Comparison of ENCODE assay signal across 11 mouse cellular contexts in the genomic region with DNA sequence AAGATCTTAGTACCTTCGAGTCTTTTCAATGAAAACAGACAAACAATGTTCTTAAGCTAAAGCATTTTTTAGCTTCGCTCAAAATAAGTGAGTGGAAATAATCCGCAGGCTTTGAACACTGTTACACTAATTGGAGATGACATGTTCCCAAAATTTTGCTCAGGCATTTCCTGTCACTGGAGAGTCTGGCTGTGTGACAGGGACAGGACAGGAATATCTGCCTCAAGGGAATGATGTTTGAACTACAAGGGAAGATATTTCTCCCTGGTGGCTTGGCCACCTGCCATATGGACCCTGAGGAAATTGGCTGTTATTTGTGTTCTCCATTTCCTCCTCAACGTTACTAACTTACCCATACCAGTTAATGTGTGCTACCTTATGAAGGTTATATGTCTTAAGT.
DNase-seq lines count a peak whose midpoint lies in the region; ATAC-seq lines count a peak whose summit lies in the region.
"Had no signal": no experiment of that assay in that cellular context is flagged by ENCODE, and none has a peak within 500 bp of the region (broad histone marks: within the 10 kb centered on the region; RNA-seq: fewer than 3 reads in every experiment).

No protein-coding gene starts in this region.

- no peaks in the 10 kb centered on the region for H3K4me1 ChIP-seq in kidney, embryonic 16.5 days (ENCODE audit: insufficient read depth, low read length)
- H3K4me1 ChIP-seq in forebrain, embryonic 12.5 days: no peaks in the 10 kb centered on the region
- H3K4me1 ChIP-seq: liver, embryonic 13.5 days; midbrain, embryonic 12.5 days had no signal

- no peak overlapping the region for H3K27ac ChIP-seq in kidney, embryonic 16.5 days (ENCODE audit: low read length)
- no peak overlapping the region for H3K27ac ChIP-seq in forebrain, embryonic 12.5 days
- H3K27ac ChIP-seq: liver, embryonic 13.5 days; midbrain, embryonic 12.5 days had no signal

- H3K9ac ChIP-seq in kidney, embryonic 16.5 days (replicated peaks; ENCODE audit: low read length): no peak overlapping the region
- no peak overlapping the region for H3K9ac ChIP-seq in forebrain, embryonic 12.5 days
- H3K9ac ChIP-seq: liver, embryonic 13.5 days; midbrain, embryonic 12.5 days had no signal

- H3K4me3 ChIP-seq in kidney, embryonic 16.5 days (ENCODE audit: low read length): no peak overlapping the region
- H3K4me3 ChIP-seq in forebrain, embryonic 12.5 days (replicated peaks): no peak overlapping the region
- H3K4me3 ChIP-seq: liver, embryonic 13.5 days; midbrain, embryonic 12.5 days had no signal

- H3K36me3 ChIP-seq in kidney, embryonic 16.5 days (ENCODE audit: insufficient read depth, low read length): no peaks in the 10 kb centered on the region
- no peaks in the 10 kb centered on the region for H3K36me3 ChIP-seq in forebrain, embryonic 12.5 days (replicated peaks)
- H3K36me3 ChIP-seq: liver, embryonic 13.5 days; midbrain, embryonic 12.5 days had no signal

- no peaks in the 10 kb centered on the region for H3K27me3 ChIP-seq in kidney, embryonic 16.5 days (ENCODE audit: insufficient read depth, low read length)
- H3K27me3 ChIP-seq in forebrain, embryonic 12.5 days: no peaks in the 10 kb centered on the region
- H3K27me3 ChIP-seq: liver, embryonic 13.5 days; midbrain, embryonic 12.5 days had no signal

- no peaks in the 10 kb centered on the region for H3K9me3 ChIP-seq in kidney, embryonic 16.5 days (ENCODE audit: low read length)
- H3K9me3 ChIP-seq in forebrain, embryonic 12.5 days: no peaks in the 10 kb centered on the region
- H3K9me3 ChIP-seq: midbrain, embryonic 12.5 days had no signal

- ATAC-seq in kidney, embryonic 16.5 days (ENCODE audit: low FRiP score, low TSS enrichment): no peak
- no peak for ATAC-seq in forebrain, embryonic 12.5 days (ENCODE audit: low FRiP score)

- WGBS in kidney, embryonic 16.5 days: 52% methylated on average over 4 of the region's 4 CpGs
- WGBS in forebrain, embryonic 12.5 days: 78% methylated on average over 4 of the region's 4 CpGs

- H3K4me2 ChIP-seq in kidney, embryonic 16.5 days (replicated peaks; ENCODE audit: low read depth, low read length): no peak overlapping the region
- H3K4me2 ChIP-seq in forebrain, embryonic 12.5 days: no peak overlapping the region
- H3K4me2 ChIP-seq: liver, embryonic 13.5 days; midbrain, embryonic 12.5 days had no signal

- DNase-seq in kidney, adult 18-20 months: peak; percentile 23
- peak; percentile 92 for DNase-seq in cerebellum, adult 11 months
- peak; percentile 16 for DNase-seq in gastrocnemius, postnatal 10 days
- peak; percentile 64 for DNase-seq in kidney, postnatal 10 days
- no peak for DNase-seq in embryo, embryonic 10.5 days (ENCODE audit: low spot score)
- no peak for DNase-seq in frontal cortex, postnatal 10 days (ENCODE audit: low spot score in 2 of 2)
- DNase-seq: liver, embryonic 13.5 days; right cerebral cortex, adult 18-20 months had no signal

Comparison
In these comparisons a context has a peak if more than half of its experiments do, and no peak if none do; other contexts are left out.
1. DNase-seq: peak in kidney, adult 18-20 months (single experiment), cerebellum, adult 11 months (single experiment), gastrocnemius, postnatal 10 days (single experiment) and kidney, postnatal 10 days (single experiment); none in embryo, embryonic 10.5 days (single experiment) and frontal cortex, postnatal 10 days (0 of 2).